Mouse (Mus musculus) cerebellum, adult 2 months (tissue): ENCODE data around the gene Tln2. TPM values are rescaled to one million over a fixed set of nuclear protein-coding genes. Genes with fewer than 3 reads are reported as not detected.

Experiments
- DNase-seq, 2 experiments: peaks; one replicate each; pipeline ENCODE4 v3.0.0; 2021
- H3K27ac ChIP-seq: fragments of 200-500 bp; 2 replicates; pipeline ENCODE4 v1.5.1; 2012; ENCODE audit warnings: low read length, control low read depth, inconsistent platforms; ENCODE audit not compliant: insufficient read depth
- H3K27me3 ChIP-seq: fragments of 200-500 bp; 2 replicates; pipeline ENCODE4 v1.6.1; 2012; ENCODE audit warnings: inconsistent platforms, mild to moderate bottlenecking, low read length, moderate library complexity; ENCODE audit not compliant: control insufficient read depth, insufficient read depth
- H3K4me1 ChIP-seq: fragments of 200-500 bp; 2 replicates; pipeline ENCODE4 v1.6.1; 2011; ENCODE audit warnings: low read length; ENCODE audit not compliant: control insufficient read depth, insufficient read depth
- H3K4me3 ChIP-seq: fragments of 200-500 bp; replicated peaks from 2 replicates; pipeline ENCODE3; 2011; ENCODE audit warnings: mild to moderate bottlenecking, low read depth, low read length, control low read depth; ENCODE audit not compliant: insufficient read depth
- CTCF ChIP-seq: fragments of 200-500 bp; IDR thresholded peaks from 2 replicates; pipeline ENCODE4 v1.5.1; 2011; ENCODE audit warnings: low read depth, mild to moderate bottlenecking, control low read depth, low read length, moderate library complexity, borderline replicate concordance; ENCODE audit not compliant: insufficient read depth
- POLR2A ChIP-seq: fragments of 200-500 bp; IDR thresholded peaks from 2 replicates; pipeline ENCODE4 v1.6.1; 2011; ENCODE audit warnings: low read length, control low read depth, borderline replicate concordance; ENCODE audit not compliant: insufficient read depth
- WGBS: fragments of 180-500 bp; shearing (Covaris S2); methylation state at CpG from one replicate; pipeline ENCODE4 v1.1.7; 2018; 5-methylcytosine and 5-hydroxymethylcytosine counted together
- polyA plus RNA-seq: library from polyadenylated mRNA; depleted of rRNA; stranded (reverse); fragments of >200 nt; gene quantifications from 2 replicates; pipeline ENCODE4 v1.2.3, GENCODE M21; 2012

Gene Tln2
- polyA plus RNA-seq, 1 experiment = 28.7 TPM

DNA sequence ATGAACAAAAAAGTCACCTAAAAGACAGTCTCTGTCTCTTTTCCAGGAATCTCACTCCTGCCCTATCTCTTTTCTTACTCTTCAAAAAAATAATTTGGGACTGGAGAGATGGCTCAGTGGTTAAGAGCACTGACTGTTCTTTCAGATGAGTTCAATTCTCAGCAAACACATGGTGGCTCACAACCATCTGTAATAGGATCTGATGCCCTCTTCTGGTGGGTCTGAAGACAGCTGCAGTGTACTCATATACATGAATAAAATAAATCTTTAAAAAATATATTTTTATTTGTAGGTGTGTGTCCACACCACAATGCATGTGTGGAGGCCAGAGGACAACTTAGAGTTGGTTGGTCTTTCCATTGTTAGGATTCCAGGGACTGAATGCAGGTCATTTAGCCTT is 286.1 kb downstream of the Tln2 start:
- H3K4me3 ChIP-seq = no peak overlapping the region
- DNase-seq = no peak
- H3K27me3 ChIP-seq = no peaks in the 10 kb centered on the region
- TF ChIP-seq CTCF = no peak
- no peak for TF ChIP-seq POLR2A
- H3K27ac ChIP-seq = no peak overlapping the region
- no peaks in the 10 kb centered on the region for H3K4me1 ChIP-seq

DNA sequence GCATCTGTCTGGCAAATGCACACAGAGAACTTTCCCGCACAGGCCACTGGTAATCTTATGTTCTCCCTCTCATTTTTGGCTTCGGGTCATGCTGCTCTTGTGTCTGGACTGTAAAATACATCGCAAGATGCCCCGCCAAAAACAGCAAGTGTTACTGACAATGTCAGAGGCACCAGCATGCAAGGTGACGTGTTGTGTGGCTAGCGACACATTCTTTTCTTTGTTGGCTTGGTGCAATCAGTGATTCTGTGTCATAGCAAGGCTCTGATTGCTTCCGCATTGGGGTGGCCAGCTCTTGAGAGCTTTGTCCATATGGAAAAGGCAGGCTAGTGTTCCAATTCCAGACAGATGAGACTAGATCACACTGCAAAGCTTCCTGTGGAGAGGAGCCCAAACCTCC is 288.8 kb downstream of the Tln2 start:
- H3K27me3 ChIP-seq = no peaks in the 10 kb centered on the region
- no peak for DNase-seq
- 40% methylated on average over 7 of the region's 7 CpGs for WGBS
- no peak overlapping the region for H3K27ac ChIP-seq
- no peak overlapping the region for H3K4me3 ChIP-seq
- TF ChIP-seq CTCF (no peak), POLR2A (no peak)
- H3K4me1 ChIP-seq = no peaks in the 10 kb centered on the region

DNA sequence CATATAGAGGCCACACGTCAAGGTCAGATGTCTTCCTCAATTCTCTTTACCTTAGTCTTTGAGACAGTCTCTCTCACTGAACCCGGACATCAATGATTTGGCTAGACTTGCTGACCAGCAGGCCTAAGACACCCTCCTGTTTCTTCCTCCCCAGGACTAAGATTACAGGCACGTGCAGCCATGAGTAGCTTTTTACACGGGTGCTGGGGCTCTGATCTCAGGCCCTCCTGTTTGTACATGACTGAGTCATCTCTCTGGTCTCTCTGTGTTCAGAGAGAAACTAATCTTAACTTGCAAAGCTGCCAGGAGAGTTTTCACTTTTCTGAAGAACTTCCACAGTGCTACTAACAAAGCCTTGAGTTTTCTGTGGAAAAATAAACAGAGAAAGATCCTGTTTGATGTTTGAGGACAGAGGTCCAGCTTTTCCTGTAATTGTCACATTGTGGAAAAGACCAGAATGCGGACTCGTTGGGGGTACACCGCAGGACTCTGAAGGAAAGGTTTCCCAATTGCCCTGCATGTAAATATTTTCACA is 289.4 kb downstream of the Tln2 start:
- no peaks in the 10 kb centered on the region for H3K4me1 ChIP-seq
- WGBS = 77% methylated on average over 7 of the region's 7 CpGs
- DNase-seq = no peak
- H3K27ac ChIP-seq = no peak overlapping the region
- TF ChIP-seq CTCF (no peak), POLR2A (no peak)
- no peak overlapping the region for H3K4me3 ChIP-seq
- H3K27me3 ChIP-seq = no peaks in the 10 kb centered on the region

DNA sequence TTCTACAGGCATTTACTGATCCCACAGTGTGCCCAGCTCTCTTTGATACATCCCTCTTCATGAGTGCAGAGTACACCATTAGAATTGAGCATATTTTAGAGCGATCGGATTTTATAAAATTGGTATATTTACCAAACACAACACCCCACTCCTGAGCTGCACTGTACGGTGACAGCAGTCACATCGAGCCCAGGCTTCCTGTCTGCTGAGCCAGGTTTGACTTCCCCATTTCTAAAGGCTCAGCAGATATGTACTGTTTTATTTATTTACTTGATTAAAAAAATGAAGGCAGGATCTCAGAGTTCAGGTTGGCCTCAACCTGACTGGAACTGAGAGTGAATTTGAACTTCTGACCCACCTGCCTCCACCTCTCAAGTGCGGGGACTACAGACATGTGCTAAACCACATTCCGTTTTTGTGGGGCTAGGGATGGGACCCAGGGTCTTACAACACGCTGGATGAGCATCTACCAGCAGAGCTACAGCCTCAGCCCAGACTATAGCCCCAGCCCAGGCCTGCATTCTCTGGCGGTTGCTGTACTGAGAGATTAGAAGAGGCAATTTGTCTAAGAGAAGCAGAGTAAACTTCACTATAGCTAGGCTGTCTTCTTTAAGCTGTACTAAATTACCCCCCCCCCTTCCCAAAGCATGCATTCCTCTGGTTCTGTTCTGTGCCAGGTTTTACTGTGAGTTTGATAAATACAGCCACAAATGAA is 292.1 kb downstream of the Tln2 start:
- WGBS = 89% methylated on average over 8 of the region's 8 CpGs
- no peaks in the 10 kb centered on the region for H3K27me3 ChIP-seq
- H3K4me3 ChIP-seq = no peak overlapping the region
- no peaks in the 10 kb centered on the region for H3K4me1 ChIP-seq
- no peak for DNase-seq
- no peak overlapping the region for H3K27ac ChIP-seq
- TF ChIP-seq CTCF (no peak), POLR2A (no peak)

DNA sequence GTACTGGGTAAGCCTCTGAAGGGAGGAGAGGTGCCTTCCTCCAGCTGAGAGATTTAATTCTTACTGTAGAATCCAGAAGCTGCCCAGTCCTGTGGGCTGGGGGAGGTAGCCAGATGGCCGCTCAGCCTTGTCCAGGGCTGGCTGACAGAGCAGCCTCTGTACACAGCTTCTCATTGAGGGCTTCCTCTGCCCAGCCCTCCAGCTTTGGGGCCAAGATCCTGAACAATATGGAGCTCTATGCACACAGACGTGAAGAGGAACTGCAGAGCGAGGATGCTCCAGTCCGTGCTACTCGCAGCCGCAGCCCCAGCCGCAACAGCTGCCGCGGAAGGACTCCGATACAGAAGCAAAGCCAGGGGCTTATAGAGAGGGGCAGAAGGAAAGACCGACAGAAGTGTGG is 294.0 kb downstream of the Tln2 start:
- Histone ChIP-seq H3K27me3 (no peaks in the 10 kb centered on the region), H3K4me3 (no peak overlapping the region), H3K27ac (no peak overlapping the region), H3K4me1 (no peaks in the 10 kb centered on the region)
- WGBS = 22% methylated on average over 11 of the region's 11 CpGs
- DNase-seq = peak in 1 of 2 experiments; percentile 16
- TF ChIP-seq POLR2A = no peak
- TF ChIP-seq CTCF = no peak

DNA sequence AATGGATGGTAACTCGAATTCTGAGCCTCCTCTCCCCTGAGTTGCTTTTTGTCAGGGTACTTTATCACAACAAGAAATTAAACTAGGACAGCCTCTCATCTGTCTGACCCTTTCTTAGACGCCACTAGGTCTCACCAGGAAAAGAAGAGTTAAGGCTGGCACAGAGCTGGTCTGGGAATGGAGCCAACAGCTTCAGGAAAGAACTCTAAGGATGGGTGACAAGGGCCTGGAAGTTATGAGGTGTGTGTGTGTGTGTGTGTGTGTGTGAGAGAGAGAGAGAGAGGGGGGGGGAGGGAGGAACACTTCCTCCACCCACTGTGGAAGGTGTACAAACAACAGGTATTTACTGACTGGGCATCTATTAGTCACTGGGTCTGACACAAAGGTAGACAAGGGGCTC is 294.6 kb downstream of the Tln2 start:
- TF ChIP-seq POLR2A (no peak), CTCF (no peak)
- no peak for DNase-seq
- no peak overlapping the region for H3K27ac ChIP-seq
- H3K4me3 ChIP-seq = no peak overlapping the region
- 46% methylated on average over 2 of the region's 2 CpGs for WGBS
- no peaks in the 10 kb centered on the region for H3K4me1 ChIP-seq
- no peaks in the 10 kb centered on the region for H3K27me3 ChIP-seq

DNA sequence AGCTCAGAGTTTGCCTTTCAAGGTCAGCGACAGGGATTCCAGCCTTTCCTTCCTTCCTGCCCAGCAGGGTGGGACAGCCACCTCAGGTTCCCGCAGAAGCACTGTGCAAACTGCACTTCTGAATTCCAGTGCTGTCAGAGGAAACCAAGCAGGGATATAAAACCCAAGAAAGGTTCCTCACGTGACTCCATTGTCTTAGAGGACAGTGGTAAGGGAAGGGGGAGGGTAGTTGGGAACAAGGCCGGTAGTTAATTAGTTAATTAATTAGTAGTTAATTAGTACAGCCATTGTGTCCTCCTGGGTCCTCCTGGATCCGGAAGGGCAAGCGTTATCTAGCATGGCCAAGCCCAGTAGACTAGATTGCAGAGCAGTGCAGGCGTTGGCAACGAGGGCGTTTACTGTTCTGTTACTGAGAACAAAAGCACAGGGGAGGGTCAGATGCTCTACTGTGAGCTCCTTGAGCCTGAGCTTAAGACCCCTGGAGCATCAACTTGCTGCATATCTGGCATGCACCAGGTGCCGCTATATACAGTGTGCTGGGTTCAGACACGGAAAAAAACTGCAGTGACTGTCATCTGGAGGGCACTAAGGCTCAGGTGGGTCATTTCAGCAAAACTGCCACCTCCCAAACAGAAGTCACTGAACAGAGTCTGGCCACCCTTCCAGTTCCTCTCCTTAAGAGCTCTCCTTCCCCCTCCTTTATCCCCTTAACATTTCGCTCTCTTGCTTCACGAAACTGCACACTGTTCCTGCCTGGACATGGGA is 298.5 kb downstream of the Tln2 start:
- TF ChIP-seq CTCF (no peak), POLR2A (no peak)
- Histone ChIP-seq H3K4me1 (no peaks in the 10 kb centered on the region), H3K27me3 (no peaks in the 10 kb centered on the region), H3K27ac (no peak overlapping the region), H3K4me3 (no peak overlapping the region)
- no peak for DNase-seq
- WGBS = 40% methylated on average over 13 of the region's 13 CpGs

DNA sequence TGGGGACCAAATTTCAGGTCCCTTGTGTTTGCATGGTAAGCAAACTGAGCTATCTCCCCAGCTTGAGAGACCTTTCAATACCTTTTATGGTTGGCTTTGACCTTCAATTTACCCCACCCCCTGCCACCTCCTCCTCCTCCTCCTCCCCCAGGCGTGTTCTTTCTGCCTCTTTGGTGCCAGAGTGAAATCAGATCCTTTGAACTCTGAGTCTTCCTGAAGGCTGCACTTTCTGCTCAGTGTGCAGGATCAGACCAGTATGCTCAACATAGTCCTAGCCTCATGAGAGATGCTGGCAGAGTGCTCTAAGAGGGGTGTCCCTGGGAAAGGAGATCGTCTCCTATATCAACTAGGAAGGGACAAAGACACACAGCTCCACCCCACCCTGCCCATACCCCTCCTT is 309.4 kb downstream of the Tln2 start:
- TF ChIP-seq CTCF (no peak), POLR2A (no peak)

DNA sequence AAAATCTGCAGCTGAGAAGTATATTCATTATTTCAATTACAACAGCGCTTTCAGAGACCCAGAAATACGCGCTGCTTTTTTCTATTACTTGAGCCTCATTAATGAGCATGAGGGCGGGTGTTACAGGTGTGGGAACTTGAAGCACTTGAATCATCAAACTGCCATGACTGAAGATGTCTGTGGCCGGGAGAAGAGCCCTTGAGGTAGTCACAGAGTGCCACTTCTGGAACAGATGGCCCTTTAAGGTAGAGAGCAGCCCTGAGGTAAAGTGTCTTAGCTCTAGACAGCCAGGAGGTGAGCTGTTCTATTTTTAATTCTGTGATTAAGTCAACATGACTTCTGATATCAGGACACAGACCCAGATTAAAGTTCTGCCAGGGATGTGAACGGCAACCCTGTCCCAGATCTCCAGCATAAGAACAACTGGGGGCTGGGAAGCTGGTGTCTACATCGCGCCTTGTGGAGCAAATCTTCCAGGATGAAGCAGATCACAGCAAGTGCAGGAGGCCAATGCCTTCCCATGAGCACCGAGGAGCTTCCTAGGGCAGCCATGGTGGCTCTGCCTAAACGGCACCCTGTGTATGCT is 312.0 kb downstream of the Tln2 start:
- 90% methylated on average over 10 of the region's 10 CpGs for WGBS
- H3K4me3 ChIP-seq = no peak overlapping the region
- no peak overlapping the region for H3K27ac ChIP-seq
- DNase-seq = no peak
- no peaks in the 10 kb centered on the region for H3K27me3 ChIP-seq
- H3K4me1 ChIP-seq = no peaks in the 10 kb centered on the region
- no peak for TF ChIP-seq POLR2A
- no peak for TF ChIP-seq CTCF

More for the DNA sequence above, 309.4 kb downstream of the Tln2 start:
- H3K27ac ChIP-seq = no peak overlapping the region
- no peak overlapping the region for H3K4me3 ChIP-seq
- H3K27me3 ChIP-seq = no peaks in the 10 kb centered on the region
- no peaks in the 10 kb centered on the region for H3K4me1 ChIP-seq
- 64% methylated on average over 2 of the region's 2 CpGs for WGBS
- DNase-seq = no peak
